Mouse (Mus musculus) bone marrow, adult 2 months (tissue): ENCODE measurements around the gene Ost4.

ENCODE experiments used
- CTCF ChIP-seq: fragments of 200-500 bp; IDR thresholded peaks from 2 replicates; pipeline ENCODE4 v1.5.1; 2011; ENCODE audit warnings: low read length, control low read depth; ENCODE audit not compliant: control insufficient read depth, insufficient read depth
- POLR2A ChIP-seq: fragments of 200-500 bp; IDR thresholded peaks from 2 replicates; pipeline ENCODE4 v1.6.1; 2011; ENCODE audit warnings: low read depth, mild to moderate bottlenecking, control low read depth, low read length, borderline replicate concordance; ENCODE audit not compliant: control insufficient read depth

DNA sequence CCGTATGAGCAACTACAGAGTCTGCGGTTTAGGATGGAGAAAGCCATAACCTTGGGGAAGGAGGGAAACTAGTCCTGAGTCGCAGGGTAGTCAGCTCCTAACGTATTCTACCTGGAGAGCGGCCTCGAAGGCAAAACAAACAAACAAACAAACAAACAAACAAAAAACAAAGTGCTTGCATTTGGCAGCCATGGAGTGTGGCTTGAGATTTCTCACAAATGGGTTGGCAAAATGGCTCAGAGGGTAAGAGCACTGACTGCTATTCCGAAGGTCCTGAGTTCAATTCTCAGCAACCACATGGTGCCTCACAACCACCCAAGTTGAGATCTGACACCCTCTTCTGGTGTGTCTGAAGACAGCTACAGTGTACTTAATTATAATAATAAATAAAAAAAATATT, 2.3 kb upstream of the Ost4 start:
- TF ChIP-seq CTCF (no peak), POLR2A (no peak)
